ENCODE assay signal across 18 mouse cellular contexts in genomic region chr8:57339711-57340650, GRCm38 (mm10). TPM values are rescaled to one million over a fixed set of nuclear protein-coding genes. Genes with fewer than 3 reads are reported as not detected.
DNase-seq lines count a peak whose midpoint lies in the region; ATAC-seq and TF ChIP-seq lines count a peak whose summit lies in the region.
"Had no signal": no experiment of that assay in that cellular context is flagged by ENCODE, and none has a peak within 500 bp of the region (broad histone marks: within the 10 kb centered on the region; RNA-seq: fewer than 3 reads in every experiment).

No protein-coding gene starts in this region.

- no peaks in the 10 kb centered on the region for H3K9me3 ChIP-seq in heart, embryonic 10.5 days
- no peaks in the 10 kb centered on the region for H3K9me3 ChIP-seq in intestine, embryonic 16.5 days (ENCODE audit: control insufficient read depth, low read length)
- no peaks in the 10 kb centered on the region for H3K9me3 ChIP-seq in intestine, postnatal 0 days (ENCODE audit: control insufficient read depth)
- no peaks in the 10 kb centered on the region for H3K9me3 ChIP-seq in embryonic facial prominence, embryonic 13.5 days
- no peaks in the 10 kb centered on the region for H3K9me3 ChIP-seq in neural tube, embryonic 11.5 days (ENCODE audit: control insufficient read depth, low read length)
- H3K9me3 ChIP-seq: G1E; liver, embryonic 15.5 days had no signal

- H3K4me1 ChIP-seq in heart, embryonic 10.5 days: peaks cover 62% of the 10 kb centered on the region
- H3K4me1 ChIP-seq in intestine, embryonic 16.5 days (ENCODE audit: control insufficient read depth, insufficient read depth, low read length): peaks cover 3% of the 10 kb centered on the region; the same call in 1 of the 2 replicates
- H3K4me1 ChIP-seq in intestine, postnatal 0 days (replicated peaks; ENCODE audit: control insufficient read depth, insufficient read depth, low read length): no peaks in the 10 kb centered on the region
- peaks cover 11% of the 10 kb centered on the region for H3K4me1 ChIP-seq in embryonic facial prominence, embryonic 13.5 days
- H3K4me1 ChIP-seq in neural tube, embryonic 11.5 days (ENCODE audit: control insufficient read depth, insufficient read depth, low read length): no peaks in the 10 kb centered on the region
- H3K4me1 ChIP-seq: liver, embryonic 15.5 days had no signal

- H3K4me3 ChIP-seq in heart, embryonic 10.5 days: peak overlapping the region; percentile 58
- no peak overlapping the region for H3K4me3 ChIP-seq in intestine, embryonic 16.5 days (ENCODE audit: low read length)
- H3K4me3 ChIP-seq in intestine, postnatal 0 days (ENCODE audit: low read depth, low read length): no peak overlapping the region
- H3K4me3 ChIP-seq in embryonic facial prominence, embryonic 13.5 days: peak overlapping the region; percentile 39; the same call in 1 of the 2 replicates
- no peak overlapping the region for H3K4me3 ChIP-seq in neural tube, embryonic 11.5 days (ENCODE audit: low read depth, low read length)
- H3K4me3 ChIP-seq: layer of hippocampus, adult 2 months; liver, embryonic 15.5 days had no signal

- H3K4me2 ChIP-seq in intestine, embryonic 16.5 days (ENCODE audit: low read depth, low read length): peak overlapping the region; percentile 40
- no peak overlapping the region for H3K4me2 ChIP-seq in intestine, postnatal 0 days (replicated peaks; ENCODE audit: low read depth)
- H3K4me2 ChIP-seq in embryonic facial prominence, embryonic 13.5 days: peak overlapping the region; percentile 62
- no peak overlapping the region for H3K4me2 ChIP-seq in neural tube, embryonic 11.5 days (ENCODE audit: low read depth)
- H3K4me2 ChIP-seq: liver, embryonic 15.5 days had no signal

- 32% methylated on average over 14 of the region's 14 CpGs for WGBS in heart, embryonic 10.5 days
- WGBS in intestine, embryonic 16.5 days: 37% methylated on average over 14 of the region's 14 CpGs
- 33% methylated on average over 14 of the region's 14 CpGs for WGBS in intestine, postnatal 0 days
- 6% methylated on average over 14 of the region's 14 CpGs for WGBS in embryonic facial prominence, embryonic 13.5 days
- WGBS in neural tube, embryonic 11.5 days: 3% methylated on average over 14 of the region's 14 CpGs

- TF ChIP-seq CTCF in intestine, postnatal 0 days (IDR thresholded peaks at IDR 0.05; ENCODE audit: low read depth): no peak

- peak overlapping the region; percentile 91 for H3K27ac ChIP-seq in heart, embryonic 10.5 days
- H3K27ac ChIP-seq in intestine, embryonic 16.5 days (ENCODE audit: low read length): no peak overlapping the region
- H3K27ac ChIP-seq in intestine, postnatal 0 days (ENCODE audit: low read depth, low read length): no peak overlapping the region
- peak overlapping the region; percentile 73; the same call in 1 of the 2 replicates for H3K27ac ChIP-seq in embryonic facial prominence, embryonic 13.5 days
- no peak overlapping the region for H3K27ac ChIP-seq in neural tube, embryonic 11.5 days (ENCODE audit: low read depth, low read length)
- H3K27ac ChIP-seq: layer of hippocampus, adult 2 months; liver, embryonic 15.5 days had no signal

- DNase-seq in heart, embryonic 10.5 days (ENCODE audit: low spot score): peak; percentile 64
- DNase-seq in heart, postnatal 4 days: no peak
- DNase-seq in neural tube, embryonic 11.5 days (ENCODE audit: low spot score): peak; percentile 19
- no peak for DNase-seq in thymus, postnatal 10 days (ENCODE audit: low spot score in 2 of 2)
- no peak for DNase-seq in cerebellum, adult 9-10 months
- DNase-seq: adrenal gland, adult 8-10 months; cerebellum, adult 9-11 months; gastrocnemius, postnatal 36 days; right cerebral cortex, postnatal 14 days; thymus, postnatal 25 days had no signal

- no peak overlapping the region for H3K9ac ChIP-seq in intestine, embryonic 16.5 days (ENCODE audit: low read depth, low read length)
- H3K9ac ChIP-seq in intestine, postnatal 0 days (ENCODE audit: low read depth, low read length): no peak overlapping the region
- peak overlapping the region; percentile 66; the same call in 1 of the 2 replicates for H3K9ac ChIP-seq in embryonic facial prominence, embryonic 13.5 days
- H3K9ac ChIP-seq in neural tube, embryonic 11.5 days (ENCODE audit: low read length): no peak overlapping the region
- H3K9ac ChIP-seq: liver, embryonic 15.5 days had no signal

- no peak for ATAC-seq in intestine, embryonic 16.5 days
- ATAC-seq in intestine, postnatal 0 days: no peak
- no peak for ATAC-seq in embryonic facial prominence, embryonic 13.5 days (ENCODE audit: insufficient number of reproducible peaks, insufficient read depth, low FRiP score, low TSS enrichment, low read depth)
- no peak for ATAC-seq in neural tube, embryonic 11.5 days (ENCODE audit: insufficient read depth, low FRiP score, low TSS enrichment)

- H3K36me3 ChIP-seq in heart, embryonic 10.5 days: no peaks in the 10 kb centered on the region
- H3K36me3 ChIP-seq in intestine, embryonic 16.5 days (ENCODE audit: control insufficient read depth, insufficient read depth, low read length): no peaks in the 10 kb centered on the region
- H3K36me3 ChIP-seq in intestine, postnatal 0 days (ENCODE audit: control insufficient read depth, insufficient read depth): no peaks in the 10 kb centered on the region
- no peaks in the 10 kb centered on the region for H3K36me3 ChIP-seq in embryonic facial prominence, embryonic 13.5 days
- H3K36me3 ChIP-seq in neural tube, embryonic 11.5 days (ENCODE audit: control insufficient read depth, insufficient read depth, low read length): no peaks in the 10 kb centered on the region
- H3K36me3 ChIP-seq: G1E; liver, embryonic 15.5 days had no signal

- peaks cover 46% of the 10 kb centered on the region for H3K27me3 ChIP-seq in heart, embryonic 10.5 days (ENCODE audit: insufficient read depth, poor library complexity, severe bottlenecking)
- H3K27me3 ChIP-seq in intestine, embryonic 16.5 days (replicated peaks; ENCODE audit: control insufficient read depth, insufficient read depth, low read length): peaks cover 36% of the 10 kb centered on the region
- H3K27me3 ChIP-seq in intestine, postnatal 0 days (replicated peaks; ENCODE audit: control insufficient read depth, insufficient read depth, low read length): peaks cover 88% of the 10 kb centered on the region
- peaks cover 99% of the 10 kb centered on the region for H3K27me3 ChIP-seq in embryonic facial prominence, embryonic 13.5 days
- H3K27me3 ChIP-seq in neural tube, embryonic 11.5 days (ENCODE audit: control insufficient read depth, insufficient read depth, low read length): peaks cover 98% of the 10 kb centered on the region

RNA-seq across cellular contexts. Expression of gene Hand2, which starts 19.2 kb away (rescaled TPM):
- 10.3 and 16.7 TPM in 2 replicates for polyA plus RNA-seq in heart, embryonic 10.5 days (2016; fragmentation: Nextera tagmentation; extraction: Ambion mirVana)
- 10 to 100 TPM; 62.1 to 69.6 TPM for total RNA-seq in heart, postnatal 4 days (2021)
- polyA plus RNA-seq in intestine, embryonic 16.5 days (2015; fragmentation: Nextera tagmentation; extraction: Ambion mirVana): 4.1 and 5.1 TPM in 2 replicates
- polyA plus RNA-seq in intestine, postnatal 0 days (2015; fragmentation: Nextera tagmentation; extraction: Ambion mirVana): 3.5 and 3.9 TPM in 2 replicates
- polyA plus RNA-seq in embryonic facial prominence, embryonic 13.5 days (2015; fragmentation: Nextera tagmentation; extraction: Ambion mirVana): 2.8 and 8.3 TPM in 2 replicates
- 0.20 TPM in 1 of 2 replicates, not detected in the other for polyA plus RNA-seq in neural tube, embryonic 11.5 days (2014; fragmentation: Nextera tagmentation; extraction: Ambion mirVana)
- total RNA-seq: G1E; gastrocnemius, postnatal 36 days; layer of hippocampus, adult 2 months; left cerebral cortex, postnatal 10 days had no signal
- polyA plus RNA-seq: C2C12, G1E had no signal

Comparison
In these comparisons a context has a peak if more than half of its experiments do, and no peak if none do; other contexts are left out.
1. DNase-seq: peak in heart, embryonic 10.5 days (single experiment) and neural tube, embryonic 11.5 days (single experiment); none in heart, postnatal 4 days (single experiment), thymus, postnatal 10 days (0 of 2) and cerebellum, adult 9-10 months (single experiment).
2. H3K4me2 ChIP-seq: peak in intestine, embryonic 16.5 days (single experiment) and embryonic facial prominence, embryonic 13.5 days (single experiment); none in intestine, postnatal 0 days (single experiment) and neural tube, embryonic 11.5 days (single experiment).
3. H3K27ac ChIP-seq: peak in heart, embryonic 10.5 days (single experiment) and embryonic facial prominence, embryonic 13.5 days (single experiment); none in intestine, embryonic 16.5 days (single experiment), intestine, postnatal 0 days (single experiment) and neural tube, embryonic 11.5 days (single experiment).
4. H3K4me3 ChIP-seq: peak in heart, embryonic 10.5 days (single experiment) and embryonic facial prominence, embryonic 13.5 days (single experiment); none in intestine, embryonic 16.5 days (single experiment), intestine, postnatal 0 days (single experiment) and neural tube, embryonic 11.5 days (single experiment).